Mouse (Mus musculus): ENCODE results near the gene Irak3. TPM values are rescaled to one million over a fixed set of nuclear protein-coding genes. Genes with fewer than 3 reads are reported as not detected.

Irak3 gene
- polyA plus RNA-seq, 1 experiment, result not detected

DNA sequence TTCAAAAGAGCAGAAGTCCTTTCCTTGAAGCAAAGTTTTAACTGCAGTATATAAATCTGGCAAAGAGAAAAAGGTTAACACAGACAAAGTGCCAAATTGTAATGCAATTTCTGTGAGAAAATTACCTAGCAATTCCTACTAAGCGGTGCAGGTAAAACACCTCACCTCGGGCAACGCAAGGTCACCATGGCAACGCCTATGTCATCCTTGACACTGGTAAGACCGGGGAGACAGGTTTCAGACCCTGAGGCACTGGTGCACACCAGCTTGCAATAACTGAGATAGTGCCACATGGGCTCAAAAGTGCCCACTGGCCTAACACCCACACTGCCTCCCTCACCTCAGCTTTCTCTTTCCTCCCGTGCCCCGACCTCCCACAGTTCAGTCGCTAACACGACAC lies 106.8 kb downstream of the Irak3 start:
- no peak for TF ChIP-seq GATA1 (IDR thresholded peaks at IDR 0.05; ENCODE audit: low read length)

DNA sequence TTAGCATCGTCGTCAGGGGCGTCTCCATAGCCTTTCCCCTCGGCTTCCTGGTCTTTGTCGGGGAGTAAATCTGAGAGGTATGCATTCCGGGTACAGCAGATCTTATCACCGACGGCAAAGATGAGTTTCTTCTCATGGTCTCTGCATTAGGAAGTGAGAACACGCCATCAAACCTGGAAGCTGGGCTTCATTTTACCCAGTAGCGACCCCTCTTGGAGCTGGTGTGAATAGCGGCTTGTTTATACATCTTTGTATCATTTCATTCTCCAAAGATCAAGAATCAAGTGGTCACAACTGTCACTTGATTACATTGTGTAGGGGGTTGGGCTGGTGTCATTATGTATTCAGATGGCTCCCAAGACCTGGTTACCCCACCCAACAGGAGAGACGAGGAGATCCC lies 109.4 kb downstream of the Irak3 start:
- no peak for TF ChIP-seq GATA1 (IDR thresholded peaks at IDR 0.05; ENCODE audit: low read length)

Other genes with a start within 250 kb of the Irak3 start
- gene Helb, start 89.1 kb downstream of the Irak3 start, polyA plus RNA-seq (2012), result 11.4 and 19.7 TPM in 2 replicates
- gene Tmbim4, start 540 bp downstream of the Irak3 start, polyA plus RNA-seq (2012), result 52.1 and 67.8 TPM in 2 replicates
- gene Llph, start 24.9 kb upstream of the Irak3 start, polyA plus RNA-seq (2012), result 46.4 and 100 TPM in 2 replicates